Mouse (Mus musculus): Measurements from ENCODE around the gene Emc1. TPM values are rescaled to one million over a fixed set of nuclear protein-coding genes. Genes with fewer than 3 reads are reported as not detected.
A peak's percentile ranks its signal among the peaks of the same experiment; 100 is the strongest.

Gene Emc1
- polyA plus RNA-seq, 1 experiment, result 14.4 TPM

- TF ChIP-seq CTCF (IDR thresholded peaks at IDR 0.05; ENCODE audit: control insufficient read depth, insufficient read depth, insufficient replicate concordance, low read depth, low read length) (no peak), POLR2A (IDR thresholded peaks at IDR 0.05; ENCODE audit: control insufficient read depth, low read depth, low read length) (no peak)
- no peak overlapping the region for H3K4me3 ChIP-seq (ENCODE audit: control insufficient read depth, low read depth, low read length)
- H3K36me3 ChIP-seq (ENCODE audit: control insufficient read depth, insufficient read depth, low read length), result peaks cover 6% of the 10 kb centered on the region
- H3K27ac ChIP-seq (ENCODE audit: control insufficient read depth, insufficient read depth, low read depth, low read length), result no peak overlapping the region
- H3K4me1 ChIP-seq (ENCODE audit: control insufficient read depth, insufficient read depth, low read length), result peaks cover 4% of the 10 kb centered on the region
- no peaks in the 10 kb centered on the region for H3K27me3 ChIP-seq (ENCODE audit: control insufficient read depth, insufficient read depth, low read length)
These were observed 4.8 kb downstream of the Emc1 start for GRCm38 (mm10) chr4:139357211-139357610.

- Histone ChIP-seq H3K36me3 (ENCODE audit: control insufficient read depth, insufficient read depth, low read length) (peaks cover 7% of the 10 kb centered on the region), H3K4me3 (ENCODE audit: control insufficient read depth, low read depth, low read length) (no peak overlapping the region), H3K4me1 (ENCODE audit: control insufficient read depth, insufficient read depth, low read length) (no peaks in the 10 kb centered on the region), H3K27me3 (ENCODE audit: control insufficient read depth, insufficient read depth, low read length) (no peaks in the 10 kb centered on the region), H3K27ac (ENCODE audit: control insufficient read depth, insufficient read depth, low read depth, low read length) (no peak overlapping the region)
- TF ChIP-seq CTCF (IDR thresholded peaks at IDR 0.05; ENCODE audit: control insufficient read depth, insufficient read depth, insufficient replicate concordance, low read depth, low read length) (no peak), POLR2A (IDR thresholded peaks at IDR 0.05; ENCODE audit: control insufficient read depth, low read depth, low read length) (no peak)
These were observed 8.6 kb downstream of the Emc1 start for GRCm38 (mm10) chr4:139360761-139361548.

- Histone ChIP-seq H3K36me3 (ENCODE audit: control insufficient read depth, insufficient read depth, low read length) (peaks cover 10% of the 10 kb centered on the region), H3K4me3 (ENCODE audit: control insufficient read depth, low read depth, low read length) (no peak overlapping the region), H3K27ac (ENCODE audit: control insufficient read depth, insufficient read depth, low read depth, low read length) (no peak overlapping the region), H3K27me3 (ENCODE audit: control insufficient read depth, insufficient read depth, low read length) (no peaks in the 10 kb centered on the region), H3K4me1 (ENCODE audit: control insufficient read depth, insufficient read depth, low read length) (no peaks in the 10 kb centered on the region)
- TF ChIP-seq POLR2A (IDR thresholded peaks at IDR 0.05; ENCODE audit: control insufficient read depth, low read depth, low read length), result no peak
- no peak for TF ChIP-seq CTCF (IDR thresholded peaks at IDR 0.05; ENCODE audit: control insufficient read depth, insufficient read depth, insufficient replicate concordance, low read depth, low read length)
These were observed 14.9 kb downstream of the Emc1 start for GRCm38 (mm10) chr4:139367336-139367735.

GRCm38 (mm10) chr4:139368038-139368437 is 15.7 kb downstream of the Emc1 start:
- H3K4me1 ChIP-seq (ENCODE audit: control insufficient read depth, insufficient read depth, low read length), result no peaks in the 10 kb centered on the region
- TF ChIP-seq POLR2A (IDR thresholded peaks at IDR 0.05; ENCODE audit: control insufficient read depth, low read depth, low read length) (no peak), CTCF (IDR thresholded peaks at IDR 0.05; ENCODE audit: control insufficient read depth, insufficient read depth, insufficient replicate concordance, low read depth, low read length) (no peak)
- no peaks in the 10 kb centered on the region for H3K27me3 ChIP-seq (ENCODE audit: control insufficient read depth, insufficient read depth, low read length)
- no peak overlapping the region for H3K27ac ChIP-seq (ENCODE audit: control insufficient read depth, insufficient read depth, low read depth, low read length)
- no peak overlapping the region for H3K4me3 ChIP-seq (ENCODE audit: control insufficient read depth, low read depth, low read length)
- H3K36me3 ChIP-seq (ENCODE audit: control insufficient read depth, insufficient read depth, low read length), result peaks cover 10% of the 10 kb centered on the region

DNA sequence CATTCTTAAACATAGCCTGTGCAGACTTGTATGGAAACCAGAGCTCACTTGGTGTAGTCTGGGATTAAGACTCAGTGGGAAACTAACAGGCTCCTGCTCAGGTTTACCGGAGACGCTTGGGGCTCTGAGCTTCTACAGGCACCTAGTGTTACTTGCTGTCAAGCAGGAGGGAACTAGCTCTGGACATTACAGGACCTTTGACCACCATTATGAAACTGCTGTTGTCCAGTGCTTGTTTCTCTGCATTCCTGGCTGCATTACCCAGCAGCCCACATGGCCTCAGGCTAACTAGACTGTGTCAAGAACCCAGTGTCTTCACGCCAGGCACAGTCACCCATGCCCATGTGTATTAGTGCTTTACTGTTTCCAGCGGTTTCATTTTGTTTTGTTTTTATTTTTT is 20.7 kb downstream of the Emc1 start:
- H3K27ac ChIP-seq (ENCODE audit: control insufficient read depth, insufficient read depth, low read depth, low read length), result no peak overlapping the region
- H3K36me3 ChIP-seq (ENCODE audit: control insufficient read depth, insufficient read depth, low read length), result peaks cover 2% of the 10 kb centered on the region

DNA sequence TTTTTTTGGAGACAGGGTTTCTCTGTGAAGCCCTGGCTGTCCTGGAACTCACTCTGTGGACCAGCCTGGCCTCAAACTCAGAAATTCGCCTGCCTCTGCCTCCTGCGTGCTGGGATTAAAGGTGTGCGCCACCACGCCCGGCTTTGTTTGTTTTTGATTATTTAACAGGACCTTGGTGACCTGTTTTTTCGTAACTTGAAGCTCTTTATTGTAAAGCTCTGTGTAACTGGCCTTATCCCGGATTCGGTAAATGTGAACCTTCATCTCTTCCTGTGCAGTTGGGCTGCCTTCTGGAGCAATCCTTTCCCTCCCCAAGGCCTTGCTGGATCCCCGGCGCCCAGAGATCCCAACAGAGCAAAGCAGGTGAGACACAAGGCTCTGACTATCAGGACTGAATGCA is 21.1 kb downstream of the Emc1 start:
- peaks cover 2% of the 10 kb centered on the region; the same call in 1 of the 2 replicates for H3K36me3 ChIP-seq (ENCODE audit: control insufficient read depth, insufficient read depth, low read length)
- TF ChIP-seq POLR2A (IDR thresholded peaks at IDR 0.05; ENCODE audit: control insufficient read depth, low read depth, low read length) (no peak), CTCF (IDR thresholded peaks at IDR 0.05; ENCODE audit: control insufficient read depth, insufficient read depth, insufficient replicate concordance, low read depth, low read length) (no peak)
- H3K27ac ChIP-seq (ENCODE audit: control insufficient read depth, insufficient read depth, low read depth, low read length), result no peak overlapping the region
- H3K4me1 ChIP-seq (ENCODE audit: control insufficient read depth, insufficient read depth, low read length), result no peaks in the 10 kb centered on the region
- H3K27me3 ChIP-seq (ENCODE audit: control insufficient read depth, insufficient read depth, low read length), result no peaks in the 10 kb centered on the region
- no peak overlapping the region for H3K4me3 ChIP-seq (ENCODE audit: control insufficient read depth, low read depth, low read length)

More for the DNA sequence above, 20.7 kb downstream of the Emc1 start:
- no peaks in the 10 kb centered on the region for H3K4me1 ChIP-seq (ENCODE audit: control insufficient read depth, insufficient read depth, low read length)
- TF ChIP-seq POLR2A (IDR thresholded peaks at IDR 0.05; ENCODE audit: control insufficient read depth, low read depth, low read length) (no peak), CTCF (IDR thresholded peaks at IDR 0.05; ENCODE audit: control insufficient read depth, insufficient read depth, insufficient replicate concordance, low read depth, low read length) (no peak)
- no peaks in the 10 kb centered on the region for H3K27me3 ChIP-seq (ENCODE audit: control insufficient read depth, insufficient read depth, low read length)
- H3K4me3 ChIP-seq (ENCODE audit: control insufficient read depth, low read depth, low read length), result no peak overlapping the region

DNA sequence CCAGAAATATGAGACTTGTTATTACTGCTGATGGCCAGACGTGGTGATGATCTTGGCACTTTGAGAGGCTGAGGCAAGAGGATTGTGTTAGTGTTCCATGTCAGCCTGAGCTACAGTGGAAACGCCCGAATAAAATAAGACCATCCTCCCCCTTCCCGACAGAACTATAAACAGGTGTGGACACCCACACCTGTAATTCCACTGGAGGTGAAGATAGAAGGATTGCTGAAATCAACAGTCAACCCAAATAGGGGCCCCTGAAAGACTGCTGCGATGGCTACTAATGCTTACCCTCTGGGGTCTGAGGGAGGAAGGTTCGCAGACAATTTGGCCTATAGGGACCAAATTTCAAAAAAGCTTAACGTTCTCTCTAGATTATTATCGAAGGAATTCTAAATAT is 27.3 kb downstream of the Emc1 start:
- no peaks in the 10 kb centered on the region for H3K36me3 ChIP-seq (ENCODE audit: control insufficient read depth, insufficient read depth, low read length)
- H3K4me1 ChIP-seq (ENCODE audit: control insufficient read depth, insufficient read depth, low read length), result peaks cover 2% of the 10 kb centered on the region; the same call in 1 of the 2 replicates
- H3K27ac ChIP-seq (ENCODE audit: control insufficient read depth, insufficient read depth, low read depth, low read length), result no peak overlapping the region; the same call in 1 of the 2 replicates
- no peaks in the 10 kb centered on the region for H3K27me3 ChIP-seq (ENCODE audit: control insufficient read depth, insufficient read depth, low read length)
- no peak for TF ChIP-seq CTCF (IDR thresholded peaks at IDR 0.05; ENCODE audit: control insufficient read depth, insufficient read depth, insufficient replicate concordance, low read depth, low read length)
- TF ChIP-seq POLR2A (IDR thresholded peaks at IDR 0.05; ENCODE audit: control insufficient read depth, low read depth, low read length), result no peak
- peak overlapping the region; percentile 98 for H3K4me3 ChIP-seq (ENCODE audit: control insufficient read depth, low read depth, low read length)
